Mouse (Mus musculus) E14TG2a.4 (cell line): ENCODE data around the gene Rag1.

Experiments
- CTCF ChIP-seq: conservative IDR thresholded peaks from 2 replicates; pipeline ENCODE4 v1.5.1; 2014; ENCODE audit warnings: low read length
- NANOG ChIP-seq: IDR thresholded peaks from 2 replicates; pipeline ENCODE4 v1.6.1; 2014; ENCODE audit warnings: borderline replicate concordance, low read length, mixed read lengths
- POU5F1 ChIP-seq: IDR thresholded peaks from 2 replicates; pipeline ENCODE4 v1.6.1; 2014; ENCODE audit warnings: low read length, borderline replicate concordance

- TF ChIP-seq CTCF: no peak
- no peak for TF ChIP-seq POU5F1
- TF ChIP-seq NANOG: no peak
Observed at GRCm38 (mm10) chr2:101652204-101652920, 3.1 kb upstream of the Rag1 start.
